Mouse (Mus musculus) embryonic facial prominence, embryonic 15.5 days (tissue): Measurements from ENCODE around the gene Trmt10b. TPM values are rescaled to one million over a fixed set of nuclear protein-coding genes. Genes with fewer than 3 reads are reported as not detected.

ENCODE experiments used
- ATAC-seq: fragments of 200-750 bp; cut with Nextera tagmentation; 2 replicates; pipeline ENCODE4 v1.8.0; 2017; ENCODE audit warnings: low read depth, moderate TSS enrichment; ENCODE audit not compliant: insufficient number of reproducible peaks, low FRiP score, low TSS enrichment
- H3K27ac ChIP-seq: fragments of 300-500 bp; sonication (generic); replicated peaks from 2 replicates; pipeline ENCODE4 v1.5.1; 2015; ENCODE audit warnings: mild to moderate bottlenecking, inconsistent platforms
- H3K27me3 ChIP-seq: fragments of 300-500 bp; sonication (generic); 2 replicates; pipeline ENCODE4 v1.6.1; 2015; ENCODE audit warnings: inconsistent platforms
- H3K36me3 ChIP-seq: fragments of 300-500 bp; sonication (generic); 2 replicates; pipeline ENCODE4 v1.6.1; 2015; ENCODE audit warnings: mild to moderate bottlenecking, inconsistent platforms
- H3K4me1 ChIP-seq: fragments of 300-500 bp; sonication (generic); 2 replicates; pipeline ENCODE4 v1.6.1; 2015; ENCODE audit warnings: inconsistent platforms
- H3K4me2 ChIP-seq: fragments of 300-500 bp; sonication (generic); replicated peaks from 2 replicates; pipeline ENCODE4 v1.6.1; 2015; ENCODE audit warnings: mild to moderate bottlenecking, inconsistent platforms
- H3K4me3 ChIP-seq: fragments of 300-500 bp; sonication (generic); replicated peaks from 2 replicates; pipeline ENCODE4 v1.5.1; 2015; ENCODE audit warnings: mild to moderate bottlenecking, inconsistent platforms
- H3K9ac ChIP-seq: fragments of 300-500 bp; sonication (generic); 2 replicates; pipeline ENCODE4 v1.6.1; 2015; ENCODE audit warnings: inconsistent platforms
- H3K9me3 ChIP-seq: fragments of 300-500 bp; sonication (generic); replicated peaks from 2 replicates; pipeline ENCODE4 v1.6.1; 2016; ENCODE audit warnings: inconsistent platforms
- WGBS: fragments of 180-500 bp; shearing (Covaris S2); methylation state at CpG from one replicate; pipeline ENCODE4 v1.1.7; 2015; 5-methylcytosine and 5-hydroxymethylcytosine counted together
- polyA plus RNA-seq: library from polyadenylated mRNA; unstranded; fragments of >200 nt; fragmentation: Nextera tagmentation; extraction: Ambion mirVana; gene quantifications from 2 replicates; pipeline ENCODE4 v1.2.1, GENCODE M21; 2015

Trmt10b gene
- 17.0 and 18.0 TPM in 2 replicates for polyA plus RNA-seq

DNA sequence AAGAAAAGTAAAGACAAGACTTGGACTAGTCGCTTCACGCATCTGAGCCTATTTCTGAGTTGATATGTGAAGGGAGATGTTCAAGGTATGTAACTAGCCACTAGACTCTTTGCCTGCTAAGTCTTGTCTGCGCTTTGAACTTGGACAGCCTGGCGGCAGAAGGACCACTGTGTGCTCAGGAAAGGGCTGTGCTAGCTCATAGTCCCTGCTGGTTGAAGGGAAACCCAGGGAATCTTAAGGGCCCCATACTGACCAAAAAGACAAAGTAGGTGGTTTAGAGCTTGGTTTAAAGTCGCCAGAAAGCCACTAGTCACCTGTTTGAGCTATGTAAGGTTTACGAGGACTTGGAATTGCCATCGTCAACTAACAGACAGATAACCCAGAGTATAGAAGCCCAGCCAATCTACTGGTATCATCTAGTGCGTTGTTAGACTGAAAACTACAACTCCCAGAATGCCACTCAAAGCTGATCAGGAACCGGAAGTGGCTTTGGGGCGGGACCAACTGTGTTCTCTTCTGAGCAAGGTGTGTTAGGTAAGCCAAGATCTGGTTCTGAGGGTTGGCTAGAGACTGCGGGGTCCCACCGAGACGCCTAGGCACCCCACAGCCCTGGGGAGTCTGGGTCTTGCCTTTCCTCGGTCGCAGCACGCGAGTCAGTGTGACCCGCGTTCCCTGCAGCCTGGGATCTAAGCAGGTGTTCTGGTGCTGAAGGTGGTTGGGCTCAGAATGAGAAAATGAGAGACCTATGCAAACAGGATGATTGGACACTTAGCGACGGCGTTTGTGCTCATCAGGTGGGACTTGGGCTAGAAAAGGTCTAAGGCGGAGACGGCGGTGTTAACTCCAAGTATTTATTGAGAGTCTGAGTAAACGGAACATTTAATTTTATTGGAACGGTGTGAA, at the start of gene Trmt10b:
TSS of gene Trmt10b (plus strand) at position 466 of the 903 bp plus-strand sequence.
- H3K27ac ChIP-seq, result no peak within 1 kb of the TSS
- no peaks in the 10 kb centered on the region for H3K9me3 ChIP-seq
- peak within 1 kb of the TSS; percentile 84 for H3K4me3 ChIP-seq
- H3K4me2 ChIP-seq, result peak within 1 kb of the TSS; percentile 80
- H3K27me3 ChIP-seq, result no peaks in the 10 kb centered on the region
- 19% methylated on average over 27 of the region's 27 CpGs for WGBS
- H3K4me1 ChIP-seq, result peaks cover 8% of the 10 kb centered on the region; the same call in 1 of the 2 replicates
- peaks cover 16% of the 10 kb centered on the region; the same call in 1 of the 2 replicates for H3K36me3 ChIP-seq
- H3K9ac ChIP-seq, result peak within 1 kb of the TSS; percentile 58
- peak; percentile 19; the same call in 1 of the 2 replicates for ATAC-seq

DNA sequence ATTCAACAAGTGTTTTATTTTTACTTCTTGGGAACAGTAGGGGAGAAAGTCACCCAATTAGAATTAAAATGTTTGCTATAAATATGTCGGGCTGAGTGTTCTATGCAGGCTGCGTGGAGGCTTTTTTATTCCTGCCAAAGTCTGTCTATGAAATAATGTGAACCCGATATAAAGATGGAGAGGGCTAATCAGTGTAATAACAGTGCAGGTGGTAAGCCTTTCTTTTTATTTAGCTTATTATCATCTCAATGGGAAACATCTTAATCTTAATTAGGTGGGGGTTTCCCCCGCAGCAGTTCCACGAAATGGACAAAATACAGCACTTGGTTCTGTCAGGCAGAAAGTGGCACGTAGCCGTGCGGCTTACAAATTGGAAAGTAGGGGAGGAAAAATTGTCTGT, 45.7 kb upstream of the Trmt10b start:
- Histone ChIP-seq H3K4me2 (no peak overlapping the region), H3K27me3 (no peaks in the 10 kb centered on the region), H3K4me3 (no peak overlapping the region), H3K36me3 (0 out of 2 replicates have a peak, but pooled peaks cover 5% of the 10 kb centered on the region), H3K9ac (no peak overlapping the region), H3K27ac (no peak overlapping the region), H3K4me1 (peaks cover 8% of the 10 kb centered on the region; the same call in 1 of the 2 replicates), H3K9me3 (no peaks in the 10 kb centered on the region)
- 75% methylated on average over 8 of the region's 8 CpGs for WGBS
- ATAC-seq, result no peak

DNA sequence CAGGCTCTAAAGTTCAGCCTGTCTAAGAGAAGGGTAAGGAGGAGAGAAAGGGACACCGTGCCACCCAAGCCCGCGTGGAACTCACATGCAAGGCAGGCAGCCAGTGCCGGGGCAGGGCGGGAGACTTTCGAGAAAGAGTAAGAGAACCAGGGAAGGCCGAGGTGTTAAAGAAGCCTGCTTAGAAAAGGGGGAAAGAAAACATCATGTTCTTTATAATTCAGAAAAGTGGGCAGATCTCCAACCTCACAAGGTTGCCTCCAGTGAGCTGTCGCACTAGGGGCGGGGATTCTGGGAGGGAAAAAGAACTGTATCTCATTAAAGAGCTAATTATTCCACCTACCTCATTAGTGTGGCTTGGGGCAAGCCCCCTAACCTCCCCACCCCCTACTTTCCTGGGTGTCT, 44.1 kb upstream of the Trmt10b start:
- Histone ChIP-seq H3K27me3 (no peaks in the 10 kb centered on the region), H3K4me3 (no peak overlapping the region), H3K4me2 (no peak overlapping the region), H3K4me1 (peaks cover 8% of the 10 kb centered on the region; the same call in 1 of the 2 replicates), H3K9ac (no peak overlapping the region), H3K27ac (no peak overlapping the region), H3K36me3 (no peaks in the 10 kb centered on the region), H3K9me3 (no peaks in the 10 kb centered on the region)
- no peak for ATAC-seq
- WGBS, result 55% methylated on average over 9 of the region's 9 CpGs

DNA sequence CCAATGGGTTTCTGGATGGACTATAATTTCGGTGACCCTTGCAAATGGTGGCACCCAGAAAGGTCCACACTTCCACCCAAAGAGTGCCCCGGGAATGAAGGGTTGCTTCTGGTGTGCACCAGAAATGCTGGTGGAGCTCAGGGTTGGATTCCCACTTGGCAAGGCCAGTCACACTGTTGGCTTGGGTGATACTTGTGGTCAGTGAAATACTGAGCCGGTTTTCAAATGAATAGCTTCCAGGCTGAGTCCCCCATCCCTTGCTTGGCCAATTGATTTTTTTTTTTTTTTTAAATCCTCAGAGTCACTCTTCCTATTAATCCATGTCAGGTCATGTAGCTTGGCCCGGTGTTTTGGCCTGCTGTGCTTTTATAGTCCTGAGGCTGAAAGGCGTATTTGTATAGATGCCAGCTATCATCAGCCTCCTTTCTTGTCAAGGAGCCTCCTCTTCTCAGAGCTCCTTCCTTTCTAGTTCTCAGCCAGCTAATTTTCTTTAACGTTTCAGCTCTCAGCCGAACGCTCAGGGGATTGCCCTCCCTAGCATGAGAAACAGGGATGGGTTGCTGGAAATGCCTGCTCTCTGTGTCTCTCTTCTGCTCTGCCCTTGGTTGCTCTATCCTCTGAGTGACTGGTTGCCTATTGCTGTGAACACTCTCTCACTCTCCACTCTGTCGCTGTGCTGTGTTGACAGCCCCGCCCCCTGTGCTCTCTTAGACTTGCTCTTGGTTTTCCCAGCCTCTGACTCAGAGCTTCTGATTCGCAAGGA, 42.9 kb upstream of the Trmt10b start:
- H3K36me3 ChIP-seq, result no peaks in the 10 kb centered on the region
- H3K9ac ChIP-seq, result no peak overlapping the region
- peaks cover 8% of the 10 kb centered on the region; the same call in 1 of the 2 replicates for H3K4me1 ChIP-seq
- H3K27ac ChIP-seq, result no peak overlapping the region
- WGBS, result 48% methylated on average over 11 of the region's 11 CpGs
- H3K27me3 ChIP-seq, result no peaks in the 10 kb centered on the region
- no peaks in the 10 kb centered on the region for H3K9me3 ChIP-seq
- no peak overlapping the region for H3K4me2 ChIP-seq
- no peak overlapping the region for H3K4me3 ChIP-seq
- no peak for ATAC-seq

DNA sequence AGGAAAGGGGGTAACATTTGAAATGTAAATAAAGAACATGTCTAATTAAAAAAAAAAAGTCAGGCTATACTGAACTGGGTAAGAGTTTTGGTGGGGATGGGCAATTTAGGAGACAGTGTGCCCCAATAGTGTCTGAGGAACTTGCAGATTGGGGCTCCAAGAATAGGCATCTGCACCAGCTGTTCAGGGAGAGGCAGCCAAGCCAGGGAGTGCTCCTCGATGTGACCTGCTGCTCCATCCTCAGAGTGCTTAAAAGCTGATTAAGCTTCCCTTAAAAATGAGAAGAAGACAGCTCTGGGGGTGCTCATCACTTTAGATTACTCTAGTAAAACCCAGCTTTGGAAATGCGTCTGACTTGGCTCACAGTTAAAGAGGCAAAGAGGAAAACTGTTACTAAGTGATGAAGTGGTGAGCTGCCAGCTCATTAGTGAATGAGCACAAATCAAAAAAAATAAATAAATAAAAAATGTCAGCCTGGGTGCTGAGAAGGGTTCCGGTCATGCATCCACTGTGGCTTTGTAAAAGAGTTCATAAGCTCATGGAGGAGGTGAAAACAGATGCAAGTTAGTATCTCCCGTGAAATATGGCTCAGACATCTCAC, 37.6 kb upstream of the Trmt10b start:
- no peak overlapping the region for H3K9ac ChIP-seq
- H3K36me3 ChIP-seq, result no peaks in the 10 kb centered on the region
- H3K4me2 ChIP-seq, result no peak overlapping the region
- ATAC-seq, result no peak
- H3K9me3 ChIP-seq, result no peaks in the 10 kb centered on the region
- no peak overlapping the region for H3K27ac ChIP-seq
- H3K4me3 ChIP-seq, result no peak overlapping the region
- no peaks in the 10 kb centered on the region for H3K27me3 ChIP-seq
- H3K4me1 ChIP-seq, result peaks cover 5% of the 10 kb centered on the region; the same call in 1 of the 2 replicates
- 55% methylated on average over 4 of the region's 4 CpGs for WGBS

DNA sequence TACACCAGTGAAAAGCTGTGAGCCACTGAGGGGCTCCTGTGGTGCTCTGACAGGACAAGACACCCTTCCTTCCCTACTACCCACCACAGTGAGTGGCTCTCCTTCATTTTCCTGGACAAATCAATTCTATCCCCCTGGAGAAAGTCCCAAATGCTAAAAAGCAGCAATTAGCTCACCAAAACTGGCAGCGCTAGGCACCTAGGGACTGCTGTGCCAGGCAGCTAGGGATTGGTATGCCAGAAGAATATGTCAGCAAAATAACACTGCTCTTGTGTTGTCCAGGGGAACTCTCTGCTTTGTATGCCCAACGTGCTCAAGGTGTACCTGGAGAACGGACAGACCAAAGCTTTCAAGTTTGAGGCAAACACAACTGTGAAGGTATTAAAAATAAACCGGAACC, 35.4 kb upstream of the Trmt10b start:
- no peak for ATAC-seq
- no peak overlapping the region for H3K4me2 ChIP-seq
- no peak overlapping the region for H3K27ac ChIP-seq
- H3K9ac ChIP-seq, result no peak overlapping the region
- no peak overlapping the region for H3K4me3 ChIP-seq
- no peaks in the 10 kb centered on the region for H3K36me3 ChIP-seq
- H3K9me3 ChIP-seq, result no peaks in the 10 kb centered on the region
- WGBS, result 90% methylated on average over 4 of the region's 4 CpGs
- no peaks in the 10 kb centered on the region for H3K27me3 ChIP-seq
- 0 out of 2 replicates have a peak, but pooled peaks cover 2% of the 10 kb centered on the region for H3K4me1 ChIP-seq

DNA sequence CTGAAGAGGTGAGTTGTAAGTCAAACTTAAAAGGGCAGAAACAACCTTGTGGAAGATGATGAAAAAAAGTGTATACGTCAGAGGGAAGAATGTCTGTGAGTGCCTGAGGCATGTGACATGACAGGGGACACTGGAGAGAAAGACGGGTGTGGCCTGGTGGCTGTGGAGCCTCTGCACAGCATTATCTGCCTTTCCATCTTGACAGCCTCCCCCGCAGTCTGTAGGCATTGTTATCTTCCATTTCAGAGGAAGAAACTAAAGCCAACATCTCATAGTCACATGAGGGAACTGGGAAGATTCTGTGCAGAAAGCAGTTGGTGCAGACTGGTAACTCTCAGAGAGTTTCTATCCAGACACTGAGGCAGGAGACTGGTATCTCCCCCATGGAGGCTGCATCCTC, 29.0 kb upstream of the Trmt10b start:
- H3K36me3 ChIP-seq, result no peaks in the 10 kb centered on the region
- WGBS, result 42% methylated on average over 3 of the region's 3 CpGs
- ATAC-seq, result no peak
- H3K4me2 ChIP-seq, result no peak overlapping the region
- H3K27ac ChIP-seq, result no peak overlapping the region
- H3K9ac ChIP-seq, result no peak overlapping the region
- peaks cover 3% of the 10 kb centered on the region; the same call in 1 of the 2 replicates for H3K4me1 ChIP-seq
- no peaks in the 10 kb centered on the region for H3K9me3 ChIP-seq
- no peak overlapping the region for H3K4me3 ChIP-seq
- H3K27me3 ChIP-seq, result no peaks in the 10 kb centered on the region

DNA sequence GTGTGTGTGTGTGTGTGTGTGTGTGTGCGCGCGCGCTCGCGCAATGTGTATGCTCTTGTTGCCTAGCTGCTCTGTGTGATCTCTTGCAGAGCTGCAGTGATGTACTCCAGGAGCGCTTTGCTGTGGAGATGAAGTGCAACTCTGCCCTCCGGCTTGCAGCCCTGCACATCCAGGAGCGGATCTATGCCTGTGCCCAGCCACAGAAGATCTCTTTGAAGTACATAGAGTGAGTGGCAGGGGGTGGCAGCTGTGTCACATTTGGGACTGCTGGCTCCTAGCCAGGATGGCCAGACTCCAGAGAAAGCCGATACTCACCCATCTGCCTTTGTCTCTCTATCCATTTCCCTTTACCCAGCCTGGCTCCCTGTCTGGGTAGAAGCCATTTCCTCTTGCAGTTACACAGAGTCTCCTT, 25.9 kb upstream of the Trmt10b start:
- 45% methylated on average over 10 of the region's 10 CpGs for WGBS
- no peak overlapping the region for H3K4me3 ChIP-seq
- H3K4me1 ChIP-seq, result peaks cover 3% of the 10 kb centered on the region; the same call in 1 of the 2 replicates
- no peaks in the 10 kb centered on the region for H3K36me3 ChIP-seq
- no peak overlapping the region for H3K9ac ChIP-seq
- H3K9me3 ChIP-seq, result no peaks in the 10 kb centered on the region
- no peak overlapping the region for H3K27ac ChIP-seq
- peak; percentile 68 for ATAC-seq
- H3K4me2 ChIP-seq, result no peak overlapping the region
- H3K27me3 ChIP-seq, result no peaks in the 10 kb centered on the region

DNA sequence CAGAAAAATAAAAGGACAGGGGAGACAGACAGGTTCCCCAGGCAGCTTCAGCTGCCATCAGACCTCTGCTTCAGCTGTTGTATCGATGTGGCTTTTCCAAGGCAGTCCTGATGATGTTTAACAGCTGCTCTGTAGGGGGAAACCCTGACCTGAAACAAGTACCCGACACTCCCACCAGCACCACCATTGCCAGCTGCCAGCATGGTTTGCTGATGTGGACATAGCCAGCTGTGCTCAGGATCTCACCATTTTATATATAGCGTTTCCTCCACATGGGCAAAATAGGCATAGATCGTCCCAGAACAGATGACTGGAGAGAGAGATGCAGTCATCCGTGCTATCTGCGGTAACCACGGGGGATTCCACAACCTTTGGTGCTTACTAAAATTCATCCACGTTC, 21.2 kb upstream of the Trmt10b start:
- H3K27ac ChIP-seq, result no peak overlapping the region
- WGBS, result 71% methylated on average over 8 of the region's 8 CpGs
- 0 out of 2 replicates have a peak, but pooled peaks have one; percentile 41 for ATAC-seq
- no peak overlapping the region for H3K4me3 ChIP-seq
- H3K9ac ChIP-seq, result no peak overlapping the region
- no peaks in the 10 kb centered on the region for H3K27me3 ChIP-seq
- H3K4me2 ChIP-seq, result no peak overlapping the region
- H3K9me3 ChIP-seq, result no peaks in the 10 kb centered on the region
- H3K4me1 ChIP-seq, result peaks cover 3% of the 10 kb centered on the region; the same call in 1 of the 2 replicates
- H3K36me3 ChIP-seq, result no peaks in the 10 kb centered on the region

DNA sequence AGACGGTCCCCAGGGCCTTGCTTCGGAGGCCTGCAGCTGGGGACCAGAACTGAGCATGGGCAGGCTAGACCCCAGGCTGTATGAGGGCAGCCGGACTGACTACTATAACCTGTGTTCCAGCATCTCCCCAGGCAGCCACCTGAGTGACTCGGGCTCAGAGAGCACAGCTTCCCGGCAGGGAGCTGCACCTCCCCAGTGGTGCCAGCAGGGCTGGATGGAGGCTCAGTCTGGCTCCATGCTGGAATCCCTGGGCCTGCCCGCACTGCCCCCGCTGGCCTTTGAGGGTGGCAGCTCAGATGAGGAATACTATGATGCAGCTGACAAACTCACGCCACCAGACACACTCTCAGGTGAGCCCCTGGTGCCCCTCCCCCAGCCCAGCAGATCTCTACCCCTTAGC, 17.6 kb upstream of the Trmt10b start:
- Histone ChIP-seq H3K4me3 (no peak overlapping the region), H3K36me3 (no peaks in the 10 kb centered on the region), H3K4me1 (no peaks in the 10 kb centered on the region), H3K4me2 (no peak overlapping the region), H3K27ac (no peak overlapping the region), H3K27me3 (no peaks in the 10 kb centered on the region), H3K9me3 (no peaks in the 10 kb centered on the region), H3K9ac (no peak overlapping the region)
- no peak for ATAC-seq
- 54% methylated on average over 8 of the region's 8 CpGs for WGBS
